Mouse (Mus musculus) v-Abl transformed pro-B cells (cell line): ENCODE measurements around the gene Smim14.
"Not testable (repeated sequence)": the region's sequence is repeated elsewhere in the genome, so short reads cannot be mapped to it uniquely, and the experiment has no call there.

Experiments used
- in situ Hi-C, 2 experiments: fragments of 400-800 bp; cut with MboI; formaldehyde crosslinking; loops; one replicate each; pipeline ENCODE4 v1.15.1; 2025; ENCODE audit not compliant: unreplicated experiment in 2 of 2

Gene Smim14

DNA sequence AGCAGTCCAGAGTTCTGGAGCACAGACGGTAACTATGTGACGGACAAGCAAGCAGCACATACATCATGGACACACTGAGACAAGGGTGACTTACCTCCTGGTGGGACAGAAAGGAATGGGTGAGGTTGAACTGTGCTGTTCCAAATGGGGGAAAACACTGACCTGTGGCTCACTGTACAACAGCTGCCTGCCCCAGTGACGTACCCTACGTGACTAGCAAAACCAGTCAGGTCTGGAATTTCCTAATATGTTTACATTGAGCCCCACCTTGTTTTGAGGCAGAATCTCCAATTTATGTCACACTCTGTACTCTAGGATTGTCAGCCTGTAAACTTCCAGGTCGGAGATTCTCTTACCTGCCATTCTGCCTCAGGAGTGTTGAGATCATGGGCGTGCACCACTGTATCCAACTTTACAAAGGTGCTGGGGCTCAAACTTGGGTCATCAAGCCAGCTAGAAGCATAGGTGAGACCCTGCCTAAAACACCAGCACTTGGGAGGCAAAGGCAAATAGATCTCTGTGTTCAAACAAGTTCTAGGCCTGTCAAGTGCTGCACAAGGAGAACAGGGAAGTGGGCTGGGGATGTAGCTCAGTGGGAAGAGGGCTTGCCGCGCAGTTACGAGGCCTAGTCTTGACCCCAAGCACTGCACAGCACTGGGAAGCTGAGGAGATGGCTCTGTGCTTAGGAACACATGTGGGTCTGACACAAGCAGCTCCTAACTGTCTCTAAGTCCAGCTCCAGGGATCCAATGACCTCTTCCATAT lies 57.1 kb downstream of the Smim14 start:
- in situ Hi-C loops: loop anchor here (5.0 to 10.0 kb wide), 3 partner anchors 37 to 217 kb away; partner anchors contain the start of gene Pds5a (in 2 of the 2)

DNA sequence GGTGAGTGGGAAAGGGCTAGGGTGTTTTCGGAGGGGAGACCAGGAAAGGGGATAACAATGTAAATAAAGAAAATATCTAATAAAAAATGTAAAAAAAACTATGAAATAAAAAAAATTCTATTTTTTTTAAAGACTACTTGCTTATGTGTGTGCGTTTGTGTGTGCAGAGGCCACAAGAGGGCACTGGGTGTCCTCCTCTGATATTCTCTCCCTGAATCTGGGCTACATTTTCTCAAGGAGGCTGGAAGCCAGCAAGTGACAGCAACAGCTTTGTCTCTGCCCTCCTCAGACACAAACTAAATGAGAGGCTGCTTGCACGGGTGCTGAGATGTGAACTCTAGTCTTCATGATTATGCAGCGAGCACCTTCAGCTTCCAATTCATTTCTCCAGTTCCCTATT lies 58.8 kb downstream of the Smim14 start:
- in situ Hi-C loops: no loop called here

DNA sequence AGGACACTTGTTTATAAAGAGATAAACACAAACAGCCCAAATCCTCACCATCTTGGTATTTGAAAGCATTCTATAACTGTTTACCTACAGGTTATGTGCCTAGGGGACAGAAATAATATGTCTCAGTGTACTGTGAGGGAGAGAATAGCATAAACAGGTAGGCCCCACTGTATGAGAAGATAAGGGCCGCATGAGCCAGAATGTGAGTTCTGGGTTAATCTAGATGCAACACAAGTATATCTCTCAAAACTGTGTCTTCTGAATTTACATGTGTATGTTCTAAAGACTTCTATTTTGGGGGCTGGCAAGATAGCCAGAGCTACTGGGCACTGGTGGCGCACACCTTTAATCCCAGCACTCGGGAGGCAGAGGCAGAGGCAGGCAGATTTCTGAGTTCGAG lies 60.2 kb downstream of the Smim14 start:
- in situ Hi-C loops: not testable (repeated sequence)

DNA sequence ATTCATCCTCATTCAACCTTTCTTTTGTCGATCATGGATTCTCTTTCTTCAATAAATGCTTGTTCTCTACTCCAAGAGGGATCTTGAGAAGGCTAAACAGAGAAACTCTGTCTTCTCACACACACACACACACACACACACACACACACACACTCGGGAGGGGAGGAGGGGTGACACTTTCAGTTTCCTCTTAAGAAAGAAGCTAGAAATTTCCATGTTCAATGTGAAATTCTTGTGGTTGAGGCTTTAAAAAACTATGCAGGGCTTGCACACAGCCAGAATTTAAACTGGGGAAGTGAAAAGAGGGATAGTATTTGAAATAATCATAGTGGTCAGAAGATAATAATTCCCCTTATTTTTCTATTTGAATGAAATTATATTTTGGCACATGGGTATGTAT lies 61.2 kb downstream of the Smim14 start:
- in situ Hi-C loops: no loop called here

DNA sequence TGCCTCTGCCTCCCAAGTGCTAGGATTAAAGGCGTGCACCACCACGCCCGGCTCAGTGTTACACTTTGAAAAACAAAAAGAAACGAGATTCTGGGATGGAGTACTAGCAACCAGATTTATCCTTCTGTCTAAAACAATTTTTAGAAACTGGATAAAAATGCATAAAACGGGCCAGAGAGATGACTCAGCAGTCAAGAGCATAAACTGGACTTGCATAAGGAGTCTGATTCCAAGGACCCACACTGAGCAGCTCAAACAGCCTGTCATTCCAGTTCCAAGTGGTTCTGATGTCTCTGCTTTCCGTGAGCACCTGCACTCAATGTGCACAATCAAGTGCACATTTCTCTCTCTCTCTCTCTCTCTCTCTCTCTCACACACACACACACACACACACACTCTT lies 67.2 kb downstream of the Smim14 start:
- in situ Hi-C loops: no loop called here

DNA sequence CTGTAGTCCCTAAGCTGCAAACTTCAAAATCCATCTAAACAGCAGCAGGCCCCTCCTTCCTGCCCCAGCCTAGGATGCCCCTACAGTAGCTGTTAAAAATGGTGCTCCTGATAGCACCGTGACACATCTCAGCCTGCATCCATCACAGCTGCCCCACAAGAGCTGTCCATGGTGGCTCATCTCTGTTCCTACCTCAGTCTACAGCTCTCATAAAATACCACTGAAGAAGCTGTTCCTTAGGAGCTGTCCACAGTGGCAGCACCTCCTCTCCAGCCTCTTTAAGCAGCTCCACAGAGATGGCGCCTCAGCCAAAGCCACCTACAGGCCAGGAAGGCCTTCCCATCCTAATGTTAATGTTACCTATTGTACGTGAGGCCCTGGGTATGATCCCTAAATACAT lies 70.1 kb downstream of the Smim14 start:
- in situ Hi-C loops: no loop called here

DNA sequence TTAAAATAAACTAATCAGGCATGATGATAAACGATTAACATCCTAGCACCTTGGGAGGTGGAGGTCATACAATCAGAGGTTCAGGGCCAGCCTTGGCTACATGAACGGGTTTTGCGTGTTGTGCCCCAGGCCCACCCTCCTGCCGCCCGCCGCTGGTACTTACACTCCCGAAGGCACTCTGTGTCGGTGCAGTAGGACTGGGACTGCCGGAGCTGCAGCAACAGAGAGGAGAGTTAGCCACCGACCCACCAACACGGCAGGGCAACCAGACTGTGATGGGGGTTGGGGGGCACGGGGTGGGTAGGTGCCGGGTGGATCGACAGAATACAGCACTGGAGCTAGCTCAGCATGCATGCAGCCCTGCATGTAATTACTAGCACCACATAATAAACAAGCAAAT lies 76.6 kb downstream of the Smim14 start:
- in situ Hi-C loops: no loop called here

DNA sequence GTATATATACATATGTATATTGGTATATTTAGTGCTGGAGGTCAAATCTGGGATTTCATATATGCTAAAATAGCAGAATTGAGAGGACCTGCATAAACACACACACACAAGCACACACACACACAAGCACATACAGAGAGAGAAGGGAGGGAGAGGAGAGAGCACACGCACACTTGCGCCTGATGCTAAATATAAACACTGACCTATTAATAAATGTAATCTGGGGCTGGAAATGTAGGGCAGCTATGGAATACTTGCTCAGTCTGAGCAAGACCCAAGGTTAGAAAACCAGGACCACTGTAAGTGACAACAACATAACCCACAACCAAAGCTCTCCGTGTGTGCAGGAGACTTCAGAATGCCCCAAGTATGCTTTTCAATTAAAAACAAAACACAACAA lies 77.5 kb downstream of the Smim14 start:
- in situ Hi-C loops: no loop called here

DNA sequence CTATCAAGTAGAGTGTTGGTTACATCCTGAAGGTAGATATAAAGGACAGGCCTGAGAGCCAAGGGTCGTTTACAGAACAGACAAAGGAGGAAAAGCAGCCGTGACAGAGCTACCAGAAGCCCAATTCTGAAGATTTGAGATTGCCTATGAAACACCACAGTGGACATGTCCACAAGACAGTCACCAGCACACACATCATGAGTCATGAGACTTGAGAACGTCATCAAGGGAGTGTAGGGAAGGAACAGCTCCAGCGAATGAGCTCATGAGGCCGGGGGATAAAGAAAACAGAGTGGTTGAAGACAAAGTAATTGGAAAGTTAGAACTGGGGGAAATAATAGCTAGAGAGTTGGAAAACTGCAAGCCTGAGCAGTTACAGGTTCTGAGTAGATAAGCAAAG lies 79.1 kb downstream of the Smim14 start:
- in situ Hi-C loops: no loop called here

DNA sequence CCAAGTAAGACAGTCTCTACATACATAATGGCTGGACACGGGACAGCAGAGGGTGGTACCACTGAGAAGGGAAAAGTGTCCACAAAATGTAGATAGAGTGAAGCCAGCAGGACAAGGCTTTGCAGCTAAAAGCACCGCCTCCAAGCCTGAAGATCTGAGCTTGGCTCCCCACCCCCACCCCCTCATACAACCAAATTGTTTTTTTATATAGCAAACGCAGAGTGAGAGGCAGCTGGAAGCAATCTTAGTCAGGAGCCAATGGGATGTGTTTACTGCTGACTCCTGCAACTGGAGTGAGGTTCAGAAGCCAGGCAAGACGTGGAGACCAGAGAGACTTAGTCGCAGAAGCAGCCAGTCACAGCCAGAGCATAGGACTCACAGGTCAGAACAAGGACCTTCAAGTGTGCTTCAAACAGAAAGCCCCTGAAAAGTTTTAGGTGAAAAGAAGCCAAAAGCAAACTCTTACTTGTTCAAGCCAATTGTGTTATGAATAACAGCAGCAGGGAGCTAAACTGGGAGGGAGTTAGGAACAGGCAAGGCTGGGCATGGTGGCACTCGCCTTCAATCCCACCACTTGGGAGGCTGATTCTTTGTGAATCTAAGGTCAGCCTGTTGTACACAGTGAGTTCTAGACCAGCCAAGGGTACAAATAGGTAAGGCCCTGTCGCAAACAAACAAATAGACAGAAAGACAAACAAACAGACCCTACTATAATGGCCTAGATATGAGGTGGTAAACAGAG lies 79.7 kb downstream of the Smim14 start:
- in situ Hi-C loops: no loop called here

DNA sequence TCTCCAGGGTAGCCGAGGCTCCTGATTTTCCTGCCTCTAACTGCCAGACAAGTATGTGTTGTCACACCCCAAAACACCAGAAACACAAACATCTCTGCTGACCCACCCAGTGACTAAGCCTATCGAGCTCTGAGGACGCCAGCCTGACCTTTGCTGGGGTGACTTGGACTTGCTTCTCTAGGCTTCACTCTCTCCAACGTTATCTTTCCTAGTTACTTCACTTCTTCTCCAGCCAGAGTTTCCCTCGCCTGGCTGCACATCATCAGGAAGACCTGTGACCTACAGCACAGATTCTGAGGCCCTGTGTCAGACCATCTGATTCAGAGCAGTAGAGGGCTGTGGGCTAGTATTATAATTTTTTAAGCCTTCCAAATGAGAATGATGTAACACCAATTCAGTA lies 82.2 kb downstream of the Smim14 start:
- in situ Hi-C loops: no loop called here

DNA sequence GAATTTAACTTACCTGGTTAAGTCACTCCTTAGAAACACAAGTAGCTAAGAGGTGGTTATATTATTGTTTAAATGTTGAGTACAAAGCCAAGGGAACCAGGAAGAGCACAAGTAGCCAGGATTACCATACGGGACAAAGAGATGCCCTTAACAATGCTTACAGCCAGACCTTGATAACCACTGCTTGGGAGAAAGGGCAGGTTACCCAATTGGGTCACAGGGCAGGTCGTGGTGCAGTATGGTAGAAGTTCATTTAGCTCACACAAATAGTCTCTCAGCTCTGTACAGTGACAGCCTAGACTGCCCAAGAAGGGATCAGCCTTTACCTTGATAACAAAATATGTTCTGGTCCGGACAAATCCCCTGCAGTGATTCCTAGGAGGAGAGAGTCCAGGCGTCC lies 88.0 kb downstream of the Smim14 start:
- in situ Hi-C loops: no loop called here

DNA sequence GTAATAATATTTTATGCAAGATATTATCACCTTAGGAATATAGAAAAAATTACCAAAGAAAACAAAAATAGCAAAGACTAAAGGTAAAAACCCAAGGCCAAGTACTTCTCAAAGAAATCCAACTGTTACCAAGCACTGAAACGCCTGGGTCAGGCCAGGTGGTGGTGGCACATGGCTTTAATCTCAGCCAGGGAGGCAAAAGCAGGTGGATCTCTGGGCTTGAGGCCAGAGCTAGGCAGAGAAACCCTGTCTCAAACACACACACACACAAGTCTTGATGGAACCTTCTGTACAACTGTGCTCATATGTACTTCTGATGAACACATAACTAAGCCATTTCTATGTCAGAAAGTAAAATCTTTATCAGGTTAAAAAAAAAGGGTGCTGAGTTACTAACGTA lies 89.2 kb downstream of the Smim14 start:
- in situ Hi-C loops: no loop called here

DNA sequence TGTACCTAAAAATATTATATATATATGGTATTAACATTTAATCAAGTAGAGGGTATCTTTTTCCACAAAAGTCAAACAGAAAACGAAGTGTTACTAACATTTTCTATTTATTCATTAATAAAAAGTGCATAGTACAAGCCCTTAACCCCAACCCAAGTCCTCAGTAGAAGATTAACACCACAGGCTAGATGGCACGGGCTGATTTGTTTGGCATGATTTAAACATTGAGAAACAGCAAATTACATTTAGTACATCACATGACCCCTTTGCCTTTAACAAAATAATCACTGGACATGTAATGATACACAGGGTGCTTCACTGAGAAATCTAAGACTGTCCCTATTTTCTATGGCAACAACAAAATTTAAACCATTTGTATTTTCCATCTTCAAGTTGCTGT lies 90.2 kb downstream of the Smim14 start:
- in situ Hi-C loops: no loop called here

DNA sequence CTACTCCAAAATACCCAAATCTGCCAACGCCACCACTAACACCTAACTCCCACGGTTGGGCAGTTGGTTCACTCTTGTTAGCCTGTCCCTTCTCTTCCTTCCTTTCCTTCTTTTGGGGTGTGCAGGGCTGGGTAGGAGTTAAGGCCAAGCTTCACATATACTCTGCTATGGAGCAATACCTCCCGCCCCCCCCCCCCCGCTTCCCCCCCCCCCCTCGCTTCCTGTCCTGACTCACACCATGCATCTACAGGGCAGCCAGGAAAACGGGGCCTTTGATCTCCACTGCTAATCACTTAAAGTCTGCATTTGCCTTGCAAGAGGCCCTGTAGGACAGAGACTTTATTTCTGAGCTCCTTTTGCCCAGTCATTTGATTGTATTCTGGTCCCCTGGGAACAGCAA lies 92.0 kb downstream of the Smim14 start:
- in situ Hi-C loops: no loop called here

DNA sequence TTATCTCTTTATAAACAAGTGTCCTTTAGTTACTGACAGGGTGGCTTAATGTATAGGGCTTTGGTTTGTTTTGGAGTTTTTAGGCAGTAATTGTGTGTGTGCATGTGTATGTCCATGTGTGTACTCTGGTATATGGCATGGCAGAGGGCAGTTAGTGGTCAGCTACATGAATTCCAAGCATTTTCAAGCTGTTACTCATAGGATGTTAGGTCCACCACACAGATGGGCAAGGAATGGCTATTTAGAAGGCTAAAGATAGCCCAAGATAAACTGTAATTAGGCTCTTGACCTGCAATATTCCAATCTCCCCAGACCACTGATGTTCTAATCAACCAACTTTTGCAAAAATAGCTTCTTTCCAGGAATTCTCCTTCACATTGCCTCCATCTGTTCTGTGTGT lies 98.9 kb downstream of the Smim14 start:
- in situ Hi-C loops: no loop called here

DNA sequence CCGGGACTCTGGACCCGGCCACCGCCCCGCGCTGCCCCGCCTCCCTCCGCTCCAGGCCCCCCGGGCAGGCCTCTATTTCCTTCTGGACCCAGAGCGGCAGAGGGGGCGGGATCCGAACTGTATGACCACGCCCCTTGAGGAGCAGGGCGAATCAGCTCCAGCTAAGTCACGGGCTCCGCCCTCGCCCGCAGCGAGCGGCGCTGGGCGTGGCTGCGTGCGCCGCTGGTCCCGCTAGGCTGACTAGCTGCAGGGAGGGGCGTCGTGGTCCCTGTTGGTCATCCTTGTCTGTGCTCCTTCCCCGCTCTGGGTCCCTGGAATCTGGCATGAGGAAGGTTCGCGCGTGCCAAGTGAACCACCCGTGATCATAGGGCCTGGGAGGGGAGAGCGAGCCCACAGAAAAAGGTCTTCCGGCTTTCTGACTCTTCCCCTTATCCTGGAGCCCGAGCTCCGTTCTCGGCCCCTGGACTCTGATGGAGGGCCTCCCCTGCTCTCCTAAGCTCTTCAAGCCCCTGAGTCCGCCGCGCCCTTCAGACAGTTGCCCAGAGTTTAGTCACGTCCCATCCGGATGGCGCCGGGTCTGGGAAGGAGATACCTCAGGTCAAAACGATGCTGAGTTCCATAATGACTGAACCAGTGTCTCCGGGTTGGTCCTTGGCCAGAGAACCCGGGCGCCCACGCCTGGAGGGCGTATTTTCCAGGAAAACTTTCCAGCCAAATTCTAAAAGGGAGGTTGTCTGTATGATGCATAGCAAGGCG lies 101.0 kb downstream of the Smim14 start, which contains the start of gene Ugdh:
TSS of gene Ugdh (minus strand) at position 144 of the 756 bp plus-strand sequence.
- in situ Hi-C loops: no loop called here

DNA sequence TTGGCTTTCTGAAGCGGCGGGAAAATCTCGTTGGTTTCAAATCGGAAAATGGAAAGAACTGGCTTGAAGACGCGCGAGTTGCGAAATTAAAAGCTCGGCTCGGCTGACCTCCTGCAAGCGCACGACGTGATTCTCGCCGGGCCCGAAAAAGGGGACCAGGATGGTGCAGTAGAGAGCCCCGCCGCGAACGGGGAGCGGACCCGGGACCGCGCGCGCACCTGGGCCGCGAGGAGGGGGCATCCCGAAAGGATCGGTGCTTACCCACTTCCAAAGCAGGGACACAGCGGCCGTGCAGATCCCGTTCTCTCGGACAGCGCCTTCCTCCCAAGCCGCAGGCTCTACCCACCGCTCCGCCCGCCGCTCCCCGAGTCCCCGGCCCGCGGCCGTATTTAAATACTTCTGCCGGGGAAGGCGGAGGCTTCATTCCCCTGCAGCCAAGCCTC lies 101.6 kb downstream of the Smim14 start:
- in situ Hi-C loops: no loop called here

DNA sequence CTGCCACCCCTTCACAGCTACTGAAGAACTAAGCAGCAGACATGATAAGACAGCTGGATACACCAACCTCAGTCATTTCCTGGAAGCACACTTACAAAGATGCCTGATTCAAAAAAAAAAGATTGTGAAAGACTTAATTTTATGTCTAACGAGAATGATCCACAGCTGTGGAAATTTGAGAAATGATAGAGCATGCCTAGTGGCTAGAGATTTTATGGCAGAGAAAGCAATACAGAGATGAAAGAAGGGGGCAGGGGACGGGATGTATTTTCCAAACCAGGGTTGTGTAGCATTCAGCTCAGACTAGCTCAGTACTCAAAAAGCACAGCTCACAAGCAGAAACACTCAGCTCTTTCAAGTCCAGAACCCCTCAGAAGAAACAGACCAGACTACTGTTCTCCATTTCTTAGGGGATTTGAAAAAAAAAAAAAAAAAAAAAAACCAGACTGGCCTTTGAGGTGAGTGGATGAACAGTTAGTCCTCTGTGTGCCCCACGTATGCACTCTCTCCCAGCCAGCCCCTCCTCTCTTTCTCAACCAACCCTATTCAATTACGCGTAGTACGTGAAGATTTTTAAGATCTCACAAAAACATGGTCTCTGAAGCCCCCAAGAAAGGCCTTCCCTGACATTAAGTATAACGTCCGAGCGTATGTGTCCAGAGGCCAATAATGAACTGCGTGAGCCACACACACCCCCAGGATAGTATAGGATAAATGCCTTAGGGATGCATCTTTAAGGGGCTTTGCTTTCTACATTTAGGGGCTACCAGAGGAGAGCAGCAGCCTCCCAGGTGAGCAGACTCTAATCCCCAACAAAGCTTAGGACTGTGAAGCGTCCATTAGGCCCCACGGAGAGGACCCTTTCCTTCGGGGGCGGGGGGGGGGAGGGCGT lies 102.3 kb downstream of the Smim14 start:
- in situ Hi-C loops: no loop called here

DNA sequence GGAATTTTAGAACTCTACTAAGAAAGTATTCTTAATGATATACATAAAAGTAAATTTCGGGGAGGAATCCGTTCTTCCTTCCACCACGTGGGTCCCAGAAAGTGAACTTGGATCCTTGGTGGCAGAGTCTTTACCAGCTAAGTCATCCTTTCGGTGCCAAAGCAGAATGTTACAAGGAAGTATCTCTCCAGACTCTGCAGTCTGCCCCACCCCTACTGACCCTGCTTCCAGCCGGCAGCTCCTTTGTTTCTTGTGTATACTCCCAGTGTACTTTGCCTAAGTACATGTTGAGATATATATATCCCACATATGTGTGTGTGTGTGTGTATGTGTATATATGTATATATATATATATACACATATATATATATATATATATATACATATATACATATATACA lies 107.5 kb downstream of the Smim14 start:
- in situ Hi-C loops: no loop called here
